Mouse (Mus musculus) kidney, postnatal 10 days (tissue): ENCODE measurements around the gene Glipr2.

Source experiments
- DNase-seq: peaks from one replicate; pipeline ENCODE4 v3.0.0; 2021; ENCODE audit warnings: mixed read lengths

The Glipr2 gene

GRCm38 (mm10) chr4:43957292-43957845 is at the start of gene Glipr2:
Glipr2 (plus strand) TSS chr4:43957401.
- peak; percentile 91 for DNase-seq

DNA sequence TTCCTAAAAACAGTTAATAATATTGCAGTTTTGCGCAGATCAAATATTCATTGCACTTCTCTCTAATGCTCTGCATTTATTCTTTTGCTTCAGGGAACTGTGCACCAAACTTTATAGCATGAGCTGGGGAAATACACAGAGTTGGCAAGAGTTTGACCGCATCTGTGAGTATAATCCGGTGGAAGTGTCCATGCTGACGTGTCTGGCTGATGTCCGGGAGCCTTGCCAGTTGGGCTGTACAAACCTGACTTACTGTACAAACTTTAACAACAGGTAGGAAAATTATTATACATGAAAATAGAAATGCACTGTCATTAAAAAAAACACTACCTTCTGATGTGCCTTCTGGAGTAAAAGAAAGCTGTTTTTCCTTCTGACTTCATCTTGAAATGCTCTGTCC is 39.0 kb upstream of the Glipr2 start:
- DNase-seq = no peak

- DNase-seq = no peak
Measured at GRCm38 (mm10) chr4:43920602-43921001, 36.6 kb upstream of the Glipr2 start.

GRCm38 (mm10) chr4:43925125-43925524 is 32.1 kb upstream of the Glipr2 start:
- no peak for DNase-seq

- peak; percentile 93 for DNase-seq
Measured at GRCm38 (mm10) chr4:43925779-43926178, 31.4 kb upstream of the Glipr2 start.

- DNase-seq = peak; percentile 61
Measured at GRCm38 (mm10) chr4:43927826-43928225, 29.4 kb upstream of the Glipr2 start.

DNA sequence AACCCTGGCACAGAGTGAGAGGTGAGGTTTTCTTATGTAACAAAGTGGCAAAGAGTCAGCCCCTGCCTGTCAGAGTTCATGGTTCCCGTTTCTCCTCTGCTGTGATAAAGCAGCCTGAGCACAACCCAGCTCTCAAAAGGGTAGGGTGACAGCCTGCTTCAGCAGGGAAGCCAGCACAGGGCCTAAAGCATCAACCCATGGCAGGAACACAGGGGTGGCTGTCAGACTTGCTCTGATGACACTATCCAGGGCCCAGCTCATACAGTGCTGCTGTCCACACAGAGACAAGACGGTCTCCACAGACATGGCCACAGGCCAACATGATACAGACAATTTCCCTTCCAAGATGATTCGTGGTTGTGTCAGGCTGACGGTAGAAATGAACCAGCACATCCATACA is 25.3 kb upstream of the Glipr2 start:
- DNase-seq = no peak

- DNase-seq = no peak
Measured at GRCm38 (mm10) chr4:43936186-43936585, 21.0 kb upstream of the Glipr2 start.

- DNase-seq = no peak
Measured at GRCm38 (mm10) chr4:43936749-43937674, 20.2 kb upstream of the Glipr2 start.

- no peak for DNase-seq
Measured at GRCm38 (mm10) chr4:43941315-43941714, 15.9 kb upstream of the Glipr2 start.

DNA sequence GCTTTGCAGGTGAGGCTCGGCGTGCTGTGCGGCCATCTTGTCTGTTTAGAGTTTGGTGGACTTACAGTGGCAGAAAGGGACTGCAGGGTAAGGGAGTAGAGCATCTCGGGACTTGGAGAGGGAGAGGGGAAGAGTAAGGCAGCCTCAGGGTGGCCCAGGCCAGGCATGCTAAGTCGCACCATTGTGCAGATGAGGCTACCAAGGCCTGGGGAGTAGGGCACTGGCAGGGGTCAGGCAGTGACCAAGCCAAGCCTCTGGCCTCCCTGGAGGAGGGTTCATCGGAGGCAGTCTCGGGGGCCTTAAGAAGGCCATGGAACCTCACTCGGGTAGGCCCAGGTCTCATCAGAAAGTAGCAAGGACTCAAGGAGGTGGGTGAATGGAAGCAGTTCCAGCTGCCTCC is 14.8 kb upstream of the Glipr2 start:
- no peak for DNase-seq

- no peak for DNase-seq
Measured at GRCm38 (mm10) chr4:43947571-43947970, 9.6 kb upstream of the Glipr2 start.

GRCm38 (mm10) chr4:43957846-43958461 is 753 bp downstream of the Glipr2 start:
- peak; percentile 84 for DNase-seq

DNA sequence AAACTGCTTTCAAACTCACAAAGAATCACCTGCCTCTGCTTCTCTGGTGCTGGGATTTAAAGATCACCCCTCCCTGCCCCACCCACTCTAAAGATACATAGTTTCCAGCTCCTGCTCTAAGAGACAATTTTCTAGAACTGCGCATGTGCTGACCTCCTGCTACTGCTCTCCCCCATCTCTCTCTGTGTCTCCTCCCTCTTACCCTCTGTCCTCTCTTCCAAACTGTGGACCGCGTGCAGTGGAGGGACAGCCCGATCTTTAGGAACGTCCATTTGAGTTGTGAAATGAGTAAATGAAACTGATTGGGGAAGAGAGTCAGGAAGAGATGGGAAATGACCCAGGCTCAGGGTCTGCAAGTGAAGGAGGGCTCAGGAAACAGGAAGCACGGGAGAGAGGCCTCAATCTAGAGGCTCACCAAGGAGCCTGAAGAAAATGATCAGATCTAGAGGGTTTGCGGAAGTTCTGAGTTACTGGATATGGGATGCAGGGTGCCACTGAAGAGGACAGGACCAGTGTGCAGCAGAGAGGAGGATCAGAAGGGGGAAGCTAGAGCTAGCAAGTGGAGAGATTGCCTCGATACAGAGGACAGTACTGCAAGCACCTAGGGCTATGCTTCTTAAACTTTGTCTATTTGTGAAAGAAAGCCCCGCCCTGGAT is 2.5 kb downstream of the Glipr2 start:
- no peak for DNase-seq

DNA sequence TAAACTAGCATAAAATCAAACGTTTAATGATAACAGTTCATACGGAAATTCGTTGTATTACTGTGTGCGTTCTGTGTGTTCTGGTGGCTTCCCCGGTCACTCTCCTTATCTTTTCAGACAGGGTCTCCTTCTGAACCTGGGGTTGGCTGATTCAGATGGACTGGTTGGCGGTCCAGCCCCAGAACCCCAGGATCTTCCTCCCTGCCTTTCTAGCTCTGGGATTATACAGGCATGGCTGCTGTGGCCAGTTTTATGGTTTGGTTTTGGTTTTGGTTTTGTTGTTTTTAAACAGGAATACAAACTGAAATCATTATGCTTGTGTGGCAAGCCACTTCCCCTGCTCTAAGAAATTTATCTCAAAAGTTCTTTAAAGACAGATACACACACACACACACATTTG is 3.0 kb downstream of the Glipr2 start:
- no peak for DNase-seq

GRCm38 (mm10) chr4:43964326-43964833 is 7.2 kb downstream of the Glipr2 start:
- DNase-seq = peak; percentile 48

DNA sequence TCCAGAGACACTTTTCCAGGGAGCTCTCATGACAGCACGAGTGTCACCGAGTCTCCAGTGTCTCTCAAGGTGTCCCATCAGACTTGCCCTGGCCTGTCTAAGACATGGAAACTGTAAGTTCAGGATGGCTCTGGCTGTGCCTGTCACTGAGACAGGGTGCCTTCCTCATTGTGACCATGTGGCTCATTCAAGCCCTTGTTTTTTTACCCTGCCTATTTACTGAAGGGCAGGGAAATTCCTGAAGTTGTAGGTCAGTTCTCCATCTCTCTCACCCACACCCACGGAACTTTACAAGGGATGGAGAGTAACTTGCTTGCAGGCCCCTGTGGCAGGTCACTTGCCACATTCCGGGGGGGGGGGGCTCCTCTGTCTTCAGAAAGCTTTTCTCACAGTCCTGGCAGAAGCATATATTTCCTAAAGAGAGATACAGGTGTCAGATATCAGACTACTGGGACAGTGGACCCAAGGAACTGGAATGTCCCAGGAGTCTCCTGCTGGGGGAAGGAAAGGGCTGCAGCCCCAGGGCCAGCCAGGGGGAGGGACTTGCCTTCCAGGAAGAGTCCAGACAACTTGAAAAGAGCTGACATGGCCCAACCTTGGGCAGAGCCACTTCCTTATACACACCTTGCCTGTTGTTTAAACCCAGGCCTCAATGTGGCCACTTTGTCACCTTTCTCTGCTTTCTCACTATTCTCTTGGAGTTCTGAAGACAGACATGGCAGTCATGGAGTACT is 7.9 kb downstream of the Glipr2 start:
- DNase-seq = no peak

DNA sequence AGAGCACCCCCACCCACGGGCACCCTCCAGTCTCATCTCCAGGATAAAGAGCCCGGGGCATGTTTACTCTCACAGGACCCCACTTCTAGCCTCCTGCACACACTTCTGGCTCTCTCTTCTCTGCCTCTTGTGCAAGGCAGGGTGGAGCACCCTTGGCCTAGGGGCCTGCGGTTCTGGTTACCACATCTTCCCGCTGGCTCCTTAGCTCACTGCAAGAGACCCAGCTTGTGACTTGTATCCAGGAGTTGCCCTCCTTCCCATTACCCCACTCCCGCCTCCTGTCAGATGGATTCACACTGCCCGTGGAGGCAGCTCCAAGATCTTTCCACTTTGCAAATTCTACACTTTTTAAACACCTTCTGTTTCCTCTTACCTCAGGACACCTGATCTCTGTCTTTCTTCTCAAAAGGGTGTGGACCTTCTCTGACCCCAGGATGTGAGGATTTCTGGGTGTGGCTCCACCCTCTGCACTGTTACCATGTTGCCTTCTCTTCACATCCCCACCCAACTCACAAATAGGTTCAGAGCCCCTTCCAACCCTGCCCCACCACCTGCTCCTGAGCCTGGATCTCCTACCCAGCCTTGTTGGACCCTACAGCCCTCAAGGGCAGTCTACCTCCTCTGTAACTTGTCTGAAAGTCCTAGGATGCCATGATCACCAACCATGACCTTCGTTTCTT is 8.8 kb downstream of the Glipr2 start:
- DNase-seq = no peak

DNA sequence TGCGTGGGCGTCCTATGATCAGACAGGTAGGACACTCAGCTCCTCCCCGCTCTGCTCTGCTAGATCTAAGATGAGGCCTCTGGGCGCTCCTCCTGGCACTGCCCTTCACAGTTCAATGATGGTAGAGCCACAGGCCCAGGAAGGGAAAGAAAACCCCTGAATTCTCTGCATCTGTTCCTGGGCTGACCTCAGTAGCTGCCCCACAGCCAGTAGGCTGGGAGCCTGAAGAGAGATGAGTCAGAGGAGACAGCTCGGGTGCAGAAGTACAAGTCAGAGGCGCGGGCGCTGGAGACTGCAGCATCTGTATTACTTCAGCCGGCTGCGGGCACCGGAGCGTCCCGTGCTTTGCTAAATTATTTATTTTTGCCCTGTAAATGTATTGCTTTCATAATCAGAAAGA is 11.4 kb downstream of the Glipr2 start:
- peak; percentile 86 for DNase-seq

GRCm38 (mm10) chr4:43969373-43969772 is 12.2 kb downstream of the Glipr2 start:
- DNase-seq = peak; percentile 62

GRCm38 (mm10) chr4:43970393-43971330 is 13.5 kb downstream of the Glipr2 start:
- no peak for DNase-seq
